Mouse (Mus musculus) erythroblast, embryonic 14.5 days (primary cell): ENCODE data around the gene Gm49384.

Source experiments
- GATA1 ChIP-seq: IDR thresholded peaks from 2 replicates; pipeline ENCODE4 v1.6.1; 2012; ENCODE audit warnings: low read length, inconsistent platforms, mixed read lengths
- TAL1 ChIP-seq: IDR thresholded peaks from 3 replicates; pipeline ENCODE4 v1.6.1; 2012; ENCODE audit warnings: low read length, inconsistent platforms, mixed read lengths

DNA sequence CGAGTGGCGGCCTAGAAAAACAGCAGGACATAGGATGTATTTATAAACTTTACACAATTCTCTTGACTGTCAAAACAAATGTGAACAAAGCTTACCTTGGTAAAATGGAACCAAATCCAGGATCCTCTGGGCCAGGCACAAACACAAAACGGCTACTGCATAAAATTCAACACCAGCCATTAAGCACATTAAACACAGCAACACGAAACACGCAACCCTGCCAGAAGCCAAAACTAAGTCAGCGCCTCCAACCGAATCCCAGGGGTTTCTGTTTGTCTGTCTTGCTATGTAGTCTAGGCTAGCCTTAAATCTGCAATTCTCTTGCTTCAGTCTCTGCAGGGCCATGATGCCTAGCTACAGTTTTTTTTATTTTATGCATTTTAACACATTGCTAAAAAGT lies 3.9 kb upstream of the Gm49384 start:
- TF ChIP-seq GATA1 (no peak), TAL1 (no peak)
